Mouse (Mus musculus) MEL-GATA-1-ER (cell line): ENCODE measurements at regions not wholly inside any gene's neighbourhood (a gene's known extent, or its start where the extent isn't known, plus 50 kb on each side); places are given as distances from the start of the nearest gene placed in this dataset.

Experiments used
- DNase-seq: peaks from one replicate; pipeline ENCODE4 v3.0.0-alpha.2; 2012; ENCODE audit warnings: low read depth; ENCODE audit errors: extremely low read depth

- DNase-seq, result no peak
These were observed 94.2 kb upstream of the Tut7 start for GRCm38 (mm10) chr13:59917185-59917584.

DNA sequence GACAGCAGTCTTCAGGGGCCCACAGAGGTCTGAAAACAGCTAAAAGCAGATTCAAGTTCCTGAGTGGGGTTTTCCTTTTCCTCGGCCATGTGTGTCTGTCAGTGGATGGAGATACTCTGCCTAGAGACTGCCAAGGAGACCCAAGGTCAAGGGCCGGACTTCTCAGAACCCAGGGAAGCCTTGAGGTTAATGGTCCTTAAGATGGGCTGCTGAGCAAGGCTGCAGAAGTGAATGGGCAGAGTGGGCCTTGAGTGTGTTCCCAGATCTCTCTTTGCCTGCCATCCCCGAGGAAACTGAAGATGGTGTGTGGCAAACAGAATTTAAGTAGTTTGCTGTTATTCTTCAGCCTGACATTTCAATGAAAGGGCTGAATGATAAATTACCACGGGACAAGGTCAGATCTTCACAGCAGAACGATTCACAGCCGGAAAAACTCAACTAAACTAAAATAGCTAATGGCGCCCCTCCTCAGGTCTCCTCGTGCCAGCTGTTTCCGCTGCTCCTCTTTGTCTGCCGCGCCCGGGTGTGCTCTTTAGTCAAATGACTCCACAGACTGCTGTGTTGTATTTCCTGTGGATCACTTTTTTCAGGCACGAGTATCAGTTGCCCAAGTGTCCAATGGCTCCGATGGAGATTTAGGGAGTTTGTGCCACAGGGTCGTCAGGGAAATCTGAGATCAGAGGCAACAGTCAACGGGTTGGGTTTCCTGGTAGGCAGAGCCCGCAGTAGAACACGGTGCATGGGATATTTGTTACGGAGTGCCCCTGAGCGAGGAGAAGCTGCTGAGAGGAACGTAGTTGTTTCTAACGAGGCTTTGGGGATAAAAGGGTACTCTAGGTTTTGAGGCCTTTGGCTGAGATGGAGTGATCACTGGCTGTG is 93.5 kb upstream of the Tut7 start:
- DNase-seq, result no peak

DNA sequence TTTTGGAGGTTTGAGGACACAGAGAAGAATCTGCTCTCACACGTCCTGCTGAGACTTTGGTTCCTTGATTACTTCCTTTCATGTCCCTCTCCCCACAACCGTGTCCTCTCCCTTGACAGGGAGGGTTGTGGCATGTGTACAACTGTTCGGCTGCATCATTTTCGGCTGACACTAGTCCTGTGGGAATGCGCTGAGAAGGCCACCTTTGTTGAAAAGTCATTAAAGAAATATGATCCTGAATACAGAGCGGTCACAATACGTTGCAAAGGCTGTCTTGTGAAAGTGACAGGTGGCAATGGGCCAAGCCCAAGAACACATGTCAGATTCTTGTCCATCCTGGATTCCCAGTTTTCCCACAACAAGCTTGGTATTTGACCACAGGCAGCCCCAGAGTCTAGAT is 92.8 kb upstream of the Tut7 start:
- DNase-seq, result no peak

GRCm38 (mm10) chr13:59910179-59911071 is 87.5 kb upstream of the Tut7 start:
- no peak for DNase-seq

DNA sequence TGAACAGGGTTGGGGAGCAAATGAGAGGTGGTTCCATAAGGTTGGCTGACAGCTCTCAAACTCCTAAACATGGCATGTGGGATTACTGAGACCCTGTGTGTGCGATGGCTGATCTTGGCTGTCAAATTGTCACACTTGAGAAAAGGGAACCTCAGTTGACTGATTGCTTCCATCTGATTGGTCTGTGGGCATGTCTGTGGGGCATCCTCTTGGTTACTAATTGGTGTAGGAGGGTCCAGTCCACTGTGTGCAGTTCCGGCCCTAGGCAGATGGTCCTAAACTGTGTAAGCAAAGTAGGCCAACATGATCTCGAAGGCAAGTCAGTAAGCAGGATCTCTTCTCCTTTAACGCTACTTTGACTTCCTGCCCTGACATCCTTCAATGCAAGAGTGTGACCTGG is 86.5 kb upstream of the Tut7 start:
- no peak for DNase-seq

DNA sequence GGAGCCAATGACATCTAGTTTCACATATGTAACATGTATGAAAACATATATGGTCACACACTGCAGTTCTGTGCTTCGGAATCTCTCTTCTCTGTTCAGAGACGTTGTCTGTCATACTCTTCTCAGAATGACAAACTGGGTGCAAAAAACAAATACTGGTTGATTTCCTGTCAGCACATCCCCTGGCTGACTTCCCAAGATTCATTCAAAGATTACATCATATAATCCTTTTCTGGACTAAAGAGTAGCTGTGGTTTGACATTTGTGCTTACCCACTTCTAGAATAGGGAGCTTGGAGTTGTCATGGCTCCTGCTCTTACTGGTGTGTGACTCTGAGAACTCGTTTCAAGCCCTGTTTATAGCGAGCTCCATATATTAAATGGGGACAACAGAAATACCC is 85.8 kb upstream of the Tut7 start:
- DNase-seq, result no peak

GRCm38 (mm10) chr13:59905488-59905887 is 82.5 kb upstream of the Tut7 start:
- DNase-seq, result no peak

- no peak for DNase-seq
These were observed 81.5 kb upstream of the Tut7 start for GRCm38 (mm10) chr13:59904415-59904814.

- no peak for DNase-seq
These were observed 76.6 kb upstream of the Tut7 start for GRCm38 (mm10) chr13:59899521-59899920.

DNA sequence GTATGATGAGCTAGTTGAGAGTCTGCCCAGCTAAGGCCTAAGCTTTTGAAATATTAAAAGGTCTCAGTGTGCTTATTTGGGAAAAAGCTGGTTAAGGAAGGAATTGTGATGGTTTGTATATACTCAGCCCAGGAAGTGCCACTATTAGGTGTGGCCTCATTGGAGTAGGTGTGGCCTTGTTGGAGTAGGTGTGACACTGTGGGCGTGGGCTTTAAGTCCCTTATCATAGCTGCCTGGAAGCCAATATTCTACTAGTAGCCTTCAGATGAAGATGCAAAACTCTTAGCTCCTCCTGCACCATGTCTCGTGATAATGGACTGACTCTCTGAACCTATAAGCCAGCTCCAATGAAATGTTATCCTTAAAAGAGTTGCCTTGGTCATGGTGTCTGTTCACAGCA is 72.8 kb upstream of the Tut7 start:
- no peak for DNase-seq

- DNase-seq, result no peak
These were observed 71.1 kb upstream of the Tut7 start for GRCm38 (mm10) chr13:59894094-59894493.

- no peak for DNase-seq
These were observed 70.0 kb upstream of the Tut7 start for GRCm38 (mm10) chr13:59892961-59893360.

DNA sequence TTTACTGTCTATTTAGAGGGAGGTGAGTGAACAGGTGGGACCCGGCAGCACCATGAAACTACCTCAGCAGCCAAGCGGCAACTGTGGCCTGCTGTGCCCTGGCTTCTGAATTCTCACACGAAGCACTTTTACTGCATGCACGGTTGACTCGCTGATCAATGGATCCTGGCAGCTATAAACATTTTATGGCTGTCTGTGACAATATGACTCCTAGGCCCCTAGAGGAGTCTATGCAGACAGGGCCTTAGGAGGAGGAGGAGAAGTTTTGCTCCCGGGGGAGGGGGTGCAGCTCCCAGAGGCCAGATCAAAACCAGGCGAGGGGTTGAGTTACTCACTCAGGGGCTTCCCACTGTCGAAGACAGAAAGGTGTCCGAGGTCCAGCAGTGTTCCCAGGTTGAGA is 69.4 kb upstream of the Tut7 start:
- DNase-seq, result no peak

- peak; percentile 71 for DNase-seq
These were observed 68.8 kb upstream of the Tut7 start for GRCm38 (mm10) chr13:59891737-59892136.

GRCm38 (mm10) chr13:59889468-59890117 is 66.6 kb upstream of the Tut7 start:
- peak; percentile 50 for DNase-seq

- DNase-seq, result no peak
These were observed 65.4 kb upstream of the Tut7 start for GRCm38 (mm10) chr13:59888038-59889016.

- DNase-seq, result no peak
These were observed 64.4 kb upstream of the Tut7 start for GRCm38 (mm10) chr13:59887306-59887705.

GRCm38 (mm10) chr13:59886572-59886971 is 63.6 kb upstream of the Tut7 start:
- no peak for DNase-seq

DNA sequence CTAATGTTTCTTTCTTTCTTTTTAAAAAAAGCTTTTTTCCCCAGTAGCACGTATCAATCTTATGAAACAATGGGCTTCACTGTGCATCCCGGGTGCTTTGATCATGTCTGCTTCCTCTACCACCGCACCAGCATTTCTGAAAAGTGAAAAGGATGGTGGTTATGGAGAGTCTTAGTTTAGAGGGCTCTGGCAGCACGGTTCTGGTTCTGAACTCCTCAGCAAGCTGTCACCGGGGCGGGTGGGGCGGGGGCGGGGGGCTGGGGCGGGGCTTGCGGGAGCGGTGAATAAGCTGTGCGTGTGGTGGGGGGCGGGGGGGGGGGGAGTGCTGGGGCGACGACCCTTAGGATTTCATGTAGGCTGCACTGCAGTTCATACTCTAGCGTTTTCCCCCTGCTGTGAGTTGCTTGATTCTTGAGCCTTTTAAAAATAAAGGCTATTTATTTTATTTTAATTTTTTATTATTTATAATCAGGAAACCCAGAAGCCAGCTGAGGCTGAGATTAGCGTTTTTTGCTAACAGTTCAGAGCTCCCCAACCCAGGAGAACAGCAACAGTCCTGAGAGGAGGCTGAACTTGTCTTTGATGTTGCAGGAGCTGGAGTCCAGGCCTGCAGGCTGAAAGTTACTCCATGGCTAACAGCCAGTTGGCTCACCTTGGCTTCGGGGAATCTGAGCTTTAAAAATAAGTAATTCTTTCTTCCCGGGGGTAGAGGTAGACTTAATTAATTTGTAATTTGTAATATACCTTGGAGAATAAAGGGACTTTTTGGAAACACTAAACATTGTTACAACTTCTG is 59.2 kb upstream of the Tut7 start:
- no peak for DNase-seq

DNA sequence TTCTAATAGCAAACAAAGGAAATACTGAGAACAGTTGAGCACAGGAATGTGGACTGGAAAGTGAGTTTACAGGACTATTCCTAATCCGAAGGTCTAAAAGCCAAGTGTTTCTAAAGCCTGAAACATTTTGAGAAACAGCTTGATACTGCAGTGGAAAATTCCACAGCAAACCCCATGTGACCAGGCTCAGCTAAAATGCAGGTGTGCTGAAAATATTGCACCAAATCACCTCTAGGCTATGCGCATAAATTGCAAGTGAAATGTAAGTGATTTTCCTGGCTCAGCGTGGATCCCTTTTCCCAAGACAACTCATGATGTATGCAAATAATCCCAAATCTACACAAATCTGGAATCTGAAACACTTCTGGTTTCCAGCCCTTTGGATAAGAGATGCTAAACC is 57.1 kb upstream of the Tut7 start:
- DNase-seq, result no peak
